Mouse (Mus musculus): ENCODE measurements at regions not wholly inside any gene's neighbourhood (a gene's known extent, or its start where the extent isn't known, plus 50 kb on each side); places are given as distances from the start of the nearest gene placed in this dataset.

GRCm38 (mm10) chr7:78971644-78972313 lies 58.6 kb downstream of the Isg20 start:
- 49% methylated on average over 12 of the region's 12 CpGs for WGBS
- DNase-seq (ENCODE audit: low read depth, low spot score): no peak

- 22% methylated on average over 5 of the region's 5 CpGs for WGBS
- DNase-seq (ENCODE audit: low read depth, low spot score): no peak
Observed at GRCm38 (mm10) chr7:78989751-78990206, 63.5 kb upstream of the Acan start.

GRCm38 (mm10) chr7:78990302-78991038 lies 62.8 kb upstream of the Acan start:
- WGBS: 7% methylated on average over 27 of the region's 27 CpGs
- no peak for DNase-seq (ENCODE audit: low read depth, low spot score)

GRCm38 (mm10) chr7:78992991-78993390 lies 60.3 kb upstream of the Acan start:
- WGBS: 26% methylated on average over 7 of the region's 7 CpGs
- DNase-seq (ENCODE audit: low read depth, low spot score): peak; percentile 77

- no peak for DNase-seq (ENCODE audit: low read depth, low spot score)
- WGBS: 91% methylated on average over 8 of the region's 8 CpGs
Observed at GRCm38 (mm10) chr7:78994134-78994533, 59.1 kb upstream of the Acan start.

- peak; percentile 24 for DNase-seq (ENCODE audit: low read depth, low spot score)
- WGBS: 32% methylated on average over 2 of the region's 2 CpGs
Observed at GRCm38 (mm10) chr7:78995034-78995433, 58.2 kb upstream of the Acan start.

- WGBS: 64% methylated on average over 4 of the region's 4 CpGs
- no peak for DNase-seq (ENCODE audit: low read depth, low spot score)
Observed at GRCm38 (mm10) chr7:78995820-78996219, 57.5 kb upstream of the Acan start.
